Mouse (Mus musculus) C2C12 (cell line): ENCODE measurements around the gene Arhgef18.

Experiments
- CEBPB ChIP-seq: IDR thresholded peaks from one replicate; pipeline ENCODE4 v1.6.1; 2011; ENCODE audit warnings: low read depth, mild to moderate bottlenecking, control low read depth, moderate library complexity
- CTCF ChIP-seq: IDR thresholded peaks from one replicate; pipeline ENCODE4 v1.5.1; 2011; ENCODE audit not compliant: control insufficient read depth, insufficient read depth, insufficient read length
- FOSL1 ChIP-seq: IDR thresholded peaks from one replicate; pipeline ENCODE4 v1.8.0; 2011; ENCODE audit warnings: mild to moderate bottlenecking, low read length; ENCODE audit not compliant: poor library complexity, insufficient read depth, severe bottlenecking
- MAX ChIP-seq: IDR thresholded peaks from one replicate; pipeline ENCODE4 v1.6.1; 2011; ENCODE audit warnings: mild to moderate bottlenecking, control low read depth
- MYOD1 ChIP-seq: IDR thresholded peaks from one replicate; pipeline ENCODE4 v1.6.1; 2011; ENCODE audit warnings: low read depth; ENCODE audit not compliant: control insufficient read depth, insufficient read length
- MYOG ChIP-seq: IDR thresholded peaks from one replicate; pipeline ENCODE4 v1.6.1; 2011; ENCODE audit not compliant: control insufficient read depth, insufficient read length; ENCODE audit errors: extremely low read depth
- USF1 ChIP-seq: IDR thresholded peaks from one replicate; pipeline ENCODE4 v1.6.1; 2011; ENCODE audit warnings: low read depth, mild to moderate bottlenecking, control low read depth, moderate library complexity

- TF ChIP-seq CTCF (no peak), MYOG (no peak), USF1 (no peak), MAX (no peak), MYOD1 (no peak), FOSL1 (no peak), CEBPB (no peak)
These were observed 103.0 kb downstream of the Arhgef18 start for GRCm38 (mm10) chr8:3495578-3496427.
